Mouse (Mus musculus) forebrain, embryonic 10.5 days (tissue): ENCODE measurements at regions not wholly inside any gene's neighbourhood (a gene's known extent, or its start where the extent isn't known, plus 50 kb on each side); places are given as distances from the start of the nearest gene placed in this dataset.

Source experiments
- DNase-seq: peaks from one replicate; pipeline ENCODE4 v3.0.0-alpha.2; 2017; ENCODE audit warnings: low spot score; ENCODE audit errors: extremely low spot score
- H3K27ac ChIP-seq: fragments of 300-500 bp; sonication (generic); 2 replicates; pipeline ENCODE4 v1.5.1; 2016; ENCODE audit warnings: mild to moderate bottlenecking
- H3K27me3 ChIP-seq: fragments of 300-500 bp; sonication (generic); 2 replicates; pipeline ENCODE4 v1.6.1; 2016; ENCODE audit warnings: mild to moderate bottlenecking; ENCODE audit not compliant: poor library complexity, severe bottlenecking
- H3K36me3 ChIP-seq: fragments of 300-500 bp; sonication (generic); replicated peaks from 2 replicates; pipeline ENCODE4 v1.6.1; 2016; ENCODE audit warnings: mild to moderate bottlenecking, moderate library complexity
- H3K4me1 ChIP-seq: fragments of 300-500 bp; sonication (generic); 2 replicates; pipeline ENCODE4 v1.6.1; 2016
- H3K4me3 ChIP-seq: fragments of 300-500 bp; sonication (generic); 2 replicates; pipeline ENCODE4 v1.5.1; 2016; ENCODE audit warnings: mild to moderate bottlenecking, moderate library complexity
- H3K9me3 ChIP-seq: fragments of 300-500 bp; sonication (generic); 2 replicates; pipeline ENCODE4 v1.6.1; 2016; ENCODE audit warnings: mild to moderate bottlenecking, moderate library complexity
- WGBS: fragments of 180-500 bp; shearing (Covaris S2); methylation state at CpG from one replicate; pipeline ENCODE4 v1.1.7; 2016; 5-methylcytosine and 5-hydroxymethylcytosine counted together

DNA sequence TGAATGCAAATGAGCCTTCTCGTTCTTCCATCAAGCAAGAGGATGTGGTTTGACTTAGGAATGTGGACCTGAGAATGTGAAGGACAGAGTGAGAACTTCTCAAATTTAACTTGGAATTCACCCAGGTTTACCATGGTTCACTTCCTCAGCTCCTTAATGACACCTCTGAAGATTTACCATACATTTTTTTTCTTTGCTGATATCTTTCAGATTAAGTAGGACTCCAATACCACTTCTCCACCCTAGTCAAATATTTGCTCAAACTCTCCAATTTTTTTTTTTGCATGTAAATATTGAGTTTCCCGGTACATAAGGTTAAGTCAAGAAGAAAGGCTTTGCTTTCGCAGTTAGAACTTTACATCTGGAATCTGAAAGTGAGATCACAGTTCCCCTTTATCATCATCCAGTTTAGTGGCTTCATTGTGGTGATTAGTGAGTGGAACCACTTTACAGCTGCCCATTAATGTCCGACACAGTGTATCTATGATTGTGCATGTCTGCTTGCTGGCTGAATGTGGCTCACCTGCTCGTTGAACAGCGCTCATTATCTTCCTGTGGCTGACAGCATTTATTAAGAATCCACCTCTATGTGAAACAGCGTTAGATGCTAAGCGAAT lies 446.0 kb upstream of the Adam34 start:
- Histone ChIP-seq H3K27me3 (no peaks in the 10 kb centered on the region), H3K9me3 (no peaks in the 10 kb centered on the region), H3K36me3 (no peaks in the 10 kb centered on the region), H3K4me1 (no peaks in the 10 kb centered on the region), H3K4me3 (no peak overlapping the region), H3K27ac (no peak overlapping the region)
- WGBS, result 88% methylated on average over 8 of the region's 8 CpGs
- no peak for DNase-seq

DNA sequence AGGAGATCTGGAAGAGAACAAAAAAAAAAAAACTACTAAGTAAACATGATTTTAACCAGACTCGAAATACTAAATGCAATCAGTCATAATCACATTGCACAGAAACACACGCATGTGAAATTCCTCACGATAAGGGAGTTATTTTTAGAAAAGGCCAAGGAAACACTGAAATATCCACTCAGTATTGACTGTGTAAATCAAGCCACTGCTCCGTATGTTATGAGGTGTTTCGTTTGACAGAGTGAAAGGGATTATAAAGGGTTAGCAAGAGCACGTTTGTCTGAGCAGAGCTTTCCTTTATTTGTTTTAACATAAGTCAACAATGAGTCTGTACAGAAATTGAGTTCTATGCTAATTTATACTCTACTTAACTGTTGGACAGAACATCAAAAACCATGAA lies 455.3 kb upstream of the Adam34 start:
- Histone ChIP-seq H3K27ac (no peak overlapping the region), H3K9me3 (no peaks in the 10 kb centered on the region), H3K36me3 (no peaks in the 10 kb centered on the region), H3K4me1 (no peaks in the 10 kb centered on the region), H3K4me3 (no peak overlapping the region), H3K27me3 (no peaks in the 10 kb centered on the region)
- WGBS, result 82% methylated on average over 6 of the region's 6 CpGs
- no peak for DNase-seq

DNA sequence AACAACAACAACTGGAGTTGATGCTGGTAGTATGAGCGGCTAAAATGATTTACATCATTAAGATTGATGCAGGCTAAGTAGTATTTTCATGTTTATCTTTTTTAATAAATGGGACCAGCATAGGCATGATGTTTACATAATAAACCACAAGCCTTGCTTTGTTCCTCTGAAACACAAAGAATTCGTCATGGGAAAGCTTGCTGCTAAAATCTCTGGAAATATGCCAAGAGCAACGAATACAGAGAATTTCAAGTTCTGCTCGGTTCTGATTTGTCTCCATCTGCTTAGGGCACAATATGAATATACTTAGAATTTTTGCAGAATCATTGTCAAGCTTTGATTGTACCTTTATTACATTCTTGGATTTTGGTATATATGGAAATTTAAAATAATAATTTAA lies 467.2 kb upstream of the Adam34 start:
- DNase-seq, result no peak
- H3K27ac ChIP-seq, result no peak overlapping the region
- no peaks in the 10 kb centered on the region for H3K27me3 ChIP-seq
- no peaks in the 10 kb centered on the region for H3K9me3 ChIP-seq
- H3K4me1 ChIP-seq, result no peaks in the 10 kb centered on the region
- no peak overlapping the region for H3K4me3 ChIP-seq
- H3K36me3 ChIP-seq, result no peaks in the 10 kb centered on the region
- WGBS, result 84% methylated on average over 4 of the region's 4 CpGs

DNA sequence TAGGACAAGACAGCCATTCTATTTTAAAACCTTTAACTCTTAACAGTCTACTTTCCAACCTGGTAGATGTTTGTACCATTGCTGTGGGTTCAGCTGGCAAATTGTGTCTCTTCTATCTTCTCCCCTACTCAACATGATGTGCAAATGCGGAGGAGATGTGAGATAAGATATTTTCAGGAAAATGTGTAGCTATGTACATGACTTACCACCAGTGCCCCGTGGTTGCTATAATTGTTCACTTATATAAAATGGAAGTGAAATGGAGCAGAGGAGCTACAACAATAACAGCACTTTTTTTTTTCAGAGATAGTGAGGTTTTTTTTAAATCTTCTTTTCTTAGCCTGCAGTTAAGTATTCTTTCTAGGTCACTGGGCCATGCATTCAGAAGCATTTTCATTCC lies 492.4 kb upstream of the Adam34 start:
- no peaks in the 10 kb centered on the region for H3K9me3 ChIP-seq
- no peak overlapping the region for H3K27ac ChIP-seq
- no peak for DNase-seq
- no peaks in the 10 kb centered on the region for H3K4me1 ChIP-seq
- H3K27me3 ChIP-seq, result no peaks in the 10 kb centered on the region
- H3K4me3 ChIP-seq, result no peak overlapping the region
- H3K36me3 ChIP-seq, result no peaks in the 10 kb centered on the region
- WGBS, result 82% methylated on average over 2 of the region's 2 CpGs

DNA sequence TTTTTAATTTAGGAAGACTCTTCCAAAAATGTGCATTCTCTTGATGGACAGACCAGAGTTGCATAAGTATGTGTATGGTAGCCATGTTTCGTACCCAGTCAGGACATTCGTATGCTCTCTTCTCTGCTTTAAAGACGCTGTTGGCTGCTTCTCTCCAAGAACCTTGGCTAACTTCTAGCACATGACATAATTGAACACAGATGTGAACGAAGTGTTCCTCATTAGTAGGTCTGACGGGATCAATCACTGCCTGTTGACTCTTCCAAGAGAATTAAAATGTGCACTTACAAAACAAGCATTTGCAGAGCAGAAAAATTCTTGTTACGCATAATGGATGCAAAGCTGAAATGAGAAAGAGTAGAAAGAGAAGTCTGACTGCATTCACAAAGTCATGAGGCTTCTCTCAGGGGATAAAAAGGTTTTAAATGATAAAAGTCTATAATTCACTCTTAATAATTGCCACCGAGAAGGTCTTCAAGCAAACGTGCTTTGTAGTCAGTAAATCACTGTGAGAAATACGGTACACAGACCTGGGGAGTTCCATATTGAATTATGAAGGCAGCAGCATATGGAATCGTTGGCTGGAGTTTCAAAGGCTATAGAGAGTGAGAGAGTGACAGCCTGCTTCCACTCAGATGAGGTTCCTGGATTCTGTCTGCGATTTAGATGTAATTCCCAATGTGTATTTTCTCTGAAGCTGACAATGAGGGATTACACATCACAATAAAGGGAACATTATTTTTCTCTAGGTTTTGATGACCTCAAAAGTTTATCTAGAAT lies 496.7 kb upstream of the Adam34 start:
- Histone ChIP-seq H3K9me3 (no peaks in the 10 kb centered on the region), H3K4me1 (no peaks in the 10 kb centered on the region), H3K36me3 (no peaks in the 10 kb centered on the region), H3K27me3 (no peaks in the 10 kb centered on the region), H3K4me3 (no peak overlapping the region), H3K27ac (no peak overlapping the region)
- WGBS, result 68% methylated on average over 11 of the region's 11 CpGs
- DNase-seq, result no peak

DNA sequence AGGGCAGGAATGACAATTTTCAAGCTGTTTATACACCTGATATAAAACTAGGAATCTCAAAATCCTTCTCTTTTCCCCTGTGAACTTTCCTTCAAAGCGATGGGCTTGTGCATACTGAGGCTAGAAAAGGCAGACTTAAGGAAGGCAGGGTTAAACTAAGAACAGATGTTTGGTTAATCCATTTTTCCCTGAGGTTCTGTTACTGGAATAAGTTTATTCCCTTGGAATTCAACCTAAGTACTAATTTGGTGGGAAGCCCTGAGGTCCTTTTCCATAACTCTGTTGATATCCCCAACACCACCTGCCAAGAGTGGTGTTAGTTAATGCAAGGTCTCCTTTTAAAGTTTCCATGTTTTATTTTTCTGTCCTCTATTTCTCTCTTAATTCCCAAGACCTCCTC lies 512.5 kb upstream of the Adam34 start:
- no peaks in the 10 kb centered on the region for H3K9me3 ChIP-seq
- no peaks in the 10 kb centered on the region for H3K4me1 ChIP-seq
- H3K27me3 ChIP-seq, result no peaks in the 10 kb centered on the region
- DNase-seq, result no peak
- no peak overlapping the region for H3K27ac ChIP-seq
- H3K4me3 ChIP-seq, result no peak overlapping the region
- H3K36me3 ChIP-seq, result no peaks in the 10 kb centered on the region
- WGBS, result 71% methylated on average over 1 of the region's 1 CpGs

DNA sequence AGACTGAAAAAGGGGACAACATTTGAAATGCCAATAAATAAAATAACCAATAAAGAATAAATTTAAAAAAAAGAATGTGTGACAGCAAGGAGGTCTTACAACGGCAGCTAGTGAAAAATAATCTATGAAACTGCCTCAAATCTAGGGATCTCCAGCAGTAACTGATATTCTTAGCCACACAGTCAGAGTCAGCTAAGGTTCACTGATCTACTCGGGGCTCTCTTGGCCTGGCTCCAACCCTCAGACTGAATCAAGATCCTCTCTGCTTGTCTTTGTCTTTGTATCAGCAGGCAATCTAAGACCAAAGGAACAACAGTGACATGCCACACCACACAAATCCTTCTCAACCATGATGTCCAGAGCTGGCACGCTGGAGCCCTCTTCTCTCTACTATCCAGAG lies 542.5 kb upstream of the Adam34 start:
- no peak overlapping the region for H3K4me3 ChIP-seq
- no peak for DNase-seq
- no peak overlapping the region for H3K27ac ChIP-seq
- 87% methylated on average over 3 of the region's 3 CpGs for WGBS
- H3K9me3 ChIP-seq, result no peaks in the 10 kb centered on the region
- H3K36me3 ChIP-seq, result no peaks in the 10 kb centered on the region
- H3K4me1 ChIP-seq, result 0 out of 2 replicates have a peak, but pooled peaks cover 3% of the 10 kb centered on the region
- H3K27me3 ChIP-seq, result no peaks in the 10 kb centered on the region

DNA sequence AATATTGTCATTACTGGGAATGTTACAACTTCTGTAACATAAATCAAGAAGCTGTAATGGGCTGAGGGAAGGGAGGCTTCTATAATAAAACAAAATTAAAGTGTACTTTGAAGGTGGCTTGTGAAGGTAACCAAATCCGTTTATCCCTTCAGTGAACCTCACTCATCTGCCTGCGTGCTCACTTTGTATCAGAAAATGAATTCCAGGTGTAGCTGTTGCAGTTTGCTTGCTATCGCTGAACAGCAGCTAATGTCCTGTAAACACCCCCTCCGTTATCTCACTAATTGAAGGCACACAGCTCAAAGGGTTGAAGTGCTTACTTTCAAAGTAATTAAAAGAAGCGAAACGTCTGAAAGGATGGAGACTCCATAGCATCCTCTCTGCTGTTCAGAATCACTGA lies 547.2 kb upstream of the Adam34 start:
- Histone ChIP-seq H3K27ac (no peak overlapping the region), H3K4me1 (0 out of 2 replicates have a peak, but pooled peaks cover 3% of the 10 kb centered on the region), H3K4me3 (no peak overlapping the region), H3K36me3 (no peaks in the 10 kb centered on the region), H3K9me3 (no peaks in the 10 kb centered on the region), H3K27me3 (no peaks in the 10 kb centered on the region)
- DNase-seq, result no peak
- 48% methylated on average over 6 of the region's 6 CpGs for WGBS

DNA sequence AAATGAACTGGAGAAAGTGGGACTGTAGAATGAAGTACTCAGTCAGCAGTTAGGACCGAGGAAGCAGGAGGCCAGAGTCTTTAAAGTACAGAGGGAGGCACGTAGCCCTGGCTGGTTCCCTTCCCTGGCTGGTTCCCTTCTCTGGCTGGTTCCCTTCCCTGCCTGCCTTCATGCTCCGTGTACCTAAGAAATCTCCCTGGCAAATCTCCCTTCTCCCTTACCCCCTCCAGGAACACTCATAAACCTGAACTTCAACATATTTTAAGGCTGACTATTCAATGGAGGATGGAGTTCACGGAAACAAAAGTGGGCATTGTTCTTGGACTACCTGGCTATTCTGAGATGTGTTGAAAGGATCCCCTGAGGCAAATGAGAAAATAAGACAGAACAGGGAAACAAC lies 551.2 kb upstream of the Adam34 start:
- H3K9me3 ChIP-seq, result no peaks in the 10 kb centered on the region
- H3K27me3 ChIP-seq, result no peaks in the 10 kb centered on the region
- no peak for DNase-seq
- H3K4me1 ChIP-seq, result 0 out of 2 replicates have a peak, but pooled peaks cover 3% of the 10 kb centered on the region
- 80% methylated on average over 4 of the region's 4 CpGs for WGBS
- H3K27ac ChIP-seq, result no peak overlapping the region
- no peaks in the 10 kb centered on the region for H3K36me3 ChIP-seq
- H3K4me3 ChIP-seq, result no peak overlapping the region

DNA sequence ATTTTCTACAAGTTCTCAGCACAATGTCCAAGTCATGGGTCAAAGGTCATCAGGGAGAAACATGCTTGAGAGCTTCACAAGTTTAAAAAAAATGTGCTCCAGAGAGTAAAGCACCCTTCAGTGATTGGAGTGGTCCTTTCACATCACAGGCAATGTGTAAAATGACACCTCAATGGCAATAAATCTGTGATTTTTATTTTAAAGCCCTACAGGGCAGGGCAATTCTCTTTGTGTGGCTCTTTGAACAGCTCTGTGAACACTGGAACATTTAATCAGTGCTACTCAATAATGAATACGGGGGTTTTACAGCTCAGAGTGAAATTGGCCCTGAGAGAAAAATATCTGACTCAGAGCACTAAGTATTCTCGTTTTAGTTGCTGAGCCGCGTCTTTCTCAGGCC lies 563.5 kb upstream of the Adam34 start:
- DNase-seq, result no peak
- 82% methylated on average over 4 of the region's 4 CpGs for WGBS
- Histone ChIP-seq H3K27me3 (no peaks in the 10 kb centered on the region), H3K36me3 (no peaks in the 10 kb centered on the region), H3K9me3 (no peaks in the 10 kb centered on the region), H3K27ac (no peak overlapping the region), H3K4me1 (no peaks in the 10 kb centered on the region), H3K4me3 (no peak overlapping the region)

DNA sequence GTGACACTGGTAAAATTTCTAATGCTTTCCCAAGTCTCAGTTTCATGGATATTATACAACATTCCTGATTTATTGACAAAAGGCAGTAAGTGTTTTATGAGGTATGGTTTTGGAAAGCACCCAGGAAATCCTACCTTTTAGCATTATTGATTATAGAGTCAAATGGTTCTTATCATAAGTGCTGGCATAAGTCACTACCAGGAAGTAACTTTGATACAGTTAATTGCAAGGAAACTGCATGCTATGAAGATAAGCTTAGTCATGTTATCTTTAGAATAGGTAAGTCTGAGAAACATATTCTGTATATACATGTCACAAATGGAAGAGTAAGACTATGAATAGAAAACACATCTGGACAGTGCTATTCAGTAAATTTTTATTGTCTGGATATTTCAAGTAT lies 608.4 kb upstream of the Adam34 start:
- H3K36me3 ChIP-seq, result no peaks in the 10 kb centered on the region
- H3K27ac ChIP-seq, result no peak overlapping the region
- no peaks in the 10 kb centered on the region for H3K9me3 ChIP-seq
- H3K4me3 ChIP-seq, result no peak overlapping the region
- no peaks in the 10 kb centered on the region for H3K4me1 ChIP-seq
- no peak for DNase-seq
- no peaks in the 10 kb centered on the region for H3K27me3 ChIP-seq

DNA sequence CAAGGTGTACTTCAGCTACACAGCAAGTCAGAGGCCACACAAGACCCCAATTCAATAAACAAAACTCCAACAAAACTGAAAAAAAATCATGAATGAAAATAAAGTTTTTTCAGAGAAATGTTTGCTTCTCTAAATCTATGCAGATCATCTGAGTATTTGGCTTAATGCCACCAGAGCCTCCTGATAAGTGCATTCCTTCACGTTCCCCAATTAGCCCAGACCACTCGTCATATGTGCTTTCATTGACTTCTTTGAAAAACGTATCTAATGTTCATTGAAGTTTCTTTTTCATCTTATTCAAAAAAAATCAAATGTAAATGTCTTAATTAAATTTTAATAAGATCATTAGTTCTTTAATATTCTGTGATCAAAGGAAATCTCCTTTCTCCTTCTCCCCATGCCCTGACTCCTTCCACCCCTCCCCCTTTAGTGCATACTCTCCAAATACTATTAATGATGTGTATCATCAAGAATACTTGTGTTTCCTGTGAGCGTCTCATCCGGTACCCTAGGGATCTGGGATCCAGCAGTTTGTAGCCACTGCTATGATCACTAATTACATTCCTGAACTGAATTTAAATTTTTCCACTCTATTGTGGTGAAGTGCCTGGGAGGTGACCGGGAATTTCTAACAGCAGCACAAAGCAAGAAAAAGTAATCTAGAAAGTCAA lies 600.8 kb upstream of the Fat1 start:
- Histone ChIP-seq H3K4me1 (no peaks in the 10 kb centered on the region), H3K4me3 (no peak overlapping the region), H3K27ac (no peak overlapping the region), H3K36me3 (no peaks in the 10 kb centered on the region), H3K9me3 (no peaks in the 10 kb centered on the region), H3K27me3 (no peaks in the 10 kb centered on the region)
- WGBS, result 84% methylated on average over 6 of the region's 6 CpGs
- DNase-seq, result no peak

DNA sequence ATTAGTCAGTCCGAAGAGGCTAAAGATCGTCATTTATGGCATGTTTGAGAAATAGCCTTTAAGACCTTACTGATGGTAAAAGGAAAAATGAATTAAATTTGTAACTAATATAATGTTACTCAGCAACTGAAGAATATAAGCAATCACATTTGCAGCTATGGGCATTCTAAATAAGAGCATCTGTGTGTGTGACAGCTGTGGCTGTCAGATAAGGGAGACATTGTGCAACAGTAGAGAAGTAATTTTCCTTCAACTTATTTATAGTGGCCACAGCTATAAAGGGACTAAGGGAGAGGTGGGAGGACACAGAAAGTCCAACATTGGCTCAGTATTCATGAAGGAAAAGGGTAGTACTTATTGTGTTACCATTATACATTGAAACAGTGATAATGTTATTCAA lies 591.8 kb upstream of the Fat1 start:
- no peaks in the 10 kb centered on the region for H3K4me1 ChIP-seq
- WGBS, result 93% methylated on average over 2 of the region's 2 CpGs
- H3K9me3 ChIP-seq, result no peaks in the 10 kb centered on the region
- H3K27me3 ChIP-seq, result no peaks in the 10 kb centered on the region
- DNase-seq, result no peak
- no peaks in the 10 kb centered on the region for H3K36me3 ChIP-seq
- H3K4me3 ChIP-seq, result no peak overlapping the region
- H3K27ac ChIP-seq, result no peak overlapping the region
